Mouse (Mus musculus) C2C12 (cell line): ENCODE data around the gene Nell1.

Source experiments
- CEBPB ChIP-seq: IDR thresholded peaks from one replicate; pipeline ENCODE4 v1.6.1; 2011; ENCODE audit warnings: low read depth, mild to moderate bottlenecking, control low read depth, moderate library complexity
- CTCF ChIP-seq: IDR thresholded peaks from one replicate; pipeline ENCODE4 v1.5.1; 2011; ENCODE audit not compliant: control insufficient read depth, insufficient read depth, insufficient read length
- FOSL1 ChIP-seq: IDR thresholded peaks from one replicate; pipeline ENCODE4 v1.8.0; 2011; ENCODE audit warnings: mild to moderate bottlenecking, low read length; ENCODE audit not compliant: poor library complexity, insufficient read depth, severe bottlenecking
- MAX ChIP-seq: IDR thresholded peaks from one replicate; pipeline ENCODE4 v1.6.1; 2011; ENCODE audit warnings: mild to moderate bottlenecking, control low read depth
- MYOD1 ChIP-seq: IDR thresholded peaks from one replicate; pipeline ENCODE4 v1.6.1; 2011; ENCODE audit warnings: low read depth; ENCODE audit not compliant: control insufficient read depth, insufficient read length
- MYOG ChIP-seq: IDR thresholded peaks from one replicate; pipeline ENCODE4 v1.6.1; 2011; ENCODE audit not compliant: control insufficient read depth, insufficient read length; ENCODE audit errors: extremely low read depth
- USF1 ChIP-seq: IDR thresholded peaks from one replicate; pipeline ENCODE4 v1.6.1; 2011; ENCODE audit warnings: low read depth, mild to moderate bottlenecking, control low read depth, moderate library complexity

- TF ChIP-seq MYOD1, result no peak
- TF ChIP-seq CTCF, result no peak
- no peak for TF ChIP-seq USF1
- TF ChIP-seq CEBPB, result no peak
- no peak for TF ChIP-seq MAX
- TF ChIP-seq FOSL1, result no peak
- no peak for TF ChIP-seq MYOG
Observed at GRCm38 (mm10) chr7:50241213-50241612, 266.5 kb downstream of the Nell1 start.
